Mouse (Mus musculus) gastrocnemius, adult 2 months (tissue): Measurements from ENCODE around the gene Lrpprc. TPM values are rescaled to one million over a fixed set of nuclear protein-coding genes. Genes with fewer than 3 reads are reported as not detected.

Experiments
- DNase-seq: peaks from one replicate; pipeline ENCODE4 v3.0.0; 2022
- H3K27ac ChIP-seq: fragments of 200-600 bp; 2 replicates; pipeline ENCODE4 v1.8.1; 2022; ENCODE audit warnings: mild to moderate bottlenecking
- H3K4me3 ChIP-seq: fragments of 200-600 bp; 2 replicates; pipeline ENCODE4 v1.8.1; 2022; ENCODE audit warnings: mild to moderate bottlenecking, moderate library complexity
- CTCF ChIP-seq: fragments of 200-600 bp; IDR thresholded peaks from 2 replicates; pipeline ENCODE4 v1.8.1; 2022; ENCODE audit warnings: antibody characterized with exemption, mild to moderate bottlenecking, moderate library complexity
- intact Hi-C: fragments of 180-260 bp; cut with DNase I; formaldehyde crosslinking; loops from one replicate; pipeline ENCODE4 v1.15.1; 2025
- total RNA-seq, 2 experiments: library from RNA; stranded (reverse); gene quantifications; 2 replicates each; pipeline ENCODE4 v1.2.3; 2021

Lrpprc gene
- total RNA-seq, 2 experiments from 2014 or later, result 61.7 to 84.8 TPM

- DNase-seq, result no peak
- intact Hi-C loops, result no loop called here
- Histone ChIP-seq H3K27ac (no peak overlapping the region), H3K4me3 (no peak overlapping the region)
- no peak for TF ChIP-seq CTCF
Observed at GRCm38 (mm10) chr17:84752286-84752685, 38.3 kb downstream of the Lrpprc start.

- TF ChIP-seq CTCF, result no peak
- Histone ChIP-seq H3K27ac (no peak overlapping the region), H3K4me3 (no peak overlapping the region)
- intact Hi-C loops, result no loop called here
- no peak for DNase-seq
Observed at GRCm38 (mm10) chr17:84751630-84752191, 38.9 kb downstream of the Lrpprc start.

- intact Hi-C loops, result no loop called here
- Histone ChIP-seq H3K27ac (no peak overlapping the region), H3K4me3 (no peak overlapping the region)
- TF ChIP-seq CTCF, result no peak
- DNase-seq, result no peak
Observed at GRCm38 (mm10) chr17:84750130-84750529, 40.5 kb downstream of the Lrpprc start.

- no peak for DNase-seq
- intact Hi-C loops, result no loop called here
- TF ChIP-seq CTCF, result no peak
- no peak overlapping the region for H3K27ac ChIP-seq
- no peak overlapping the region for H3K4me3 ChIP-seq
Observed at GRCm38 (mm10) chr17:84749297-84749696, 41.3 kb downstream of the Lrpprc start.

GRCm38 (mm10) chr17:84748152-84748682 lies 42.4 kb downstream of the Lrpprc start:
- Histone ChIP-seq H3K4me3 (no peak overlapping the region), H3K27ac (no peak overlapping the region)
- intact Hi-C loops, result no loop called here
- DNase-seq, result no peak
- no peak for TF ChIP-seq CTCF

- H3K27ac ChIP-seq, result no peak overlapping the region
- no peak for DNase-seq
- H3K4me3 ChIP-seq, result no peak overlapping the region
- intact Hi-C loops, result no loop called here
- TF ChIP-seq CTCF, result no peak
Observed at GRCm38 (mm10) chr17:84747212-84747611, 43.4 kb downstream of the Lrpprc start.

- DNase-seq, result no peak
- H3K4me3 ChIP-seq, result no peak overlapping the region
- intact Hi-C loops, result no loop called here
- no peak for TF ChIP-seq CTCF
- no peak overlapping the region for H3K27ac ChIP-seq
Observed at GRCm38 (mm10) chr17:84745001-84745400, 45.6 kb downstream of the Lrpprc start.

GRCm38 (mm10) chr17:84744256-84744655 lies 46.3 kb downstream of the Lrpprc start:
- no peak for DNase-seq
- Histone ChIP-seq H3K4me3 (no peak overlapping the region), H3K27ac (no peak overlapping the region)
- intact Hi-C loops, result no loop called here
- TF ChIP-seq CTCF, result no peak

- no peak for TF ChIP-seq CTCF
- DNase-seq, result no peak
- H3K4me3 ChIP-seq, result no peak overlapping the region
- intact Hi-C loops, result no loop called here
- no peak overlapping the region for H3K27ac ChIP-seq
Observed at GRCm38 (mm10) chr17:84738073-84738797, 52.4 kb downstream of the Lrpprc start.

GRCm38 (mm10) chr17:84736719-84737118 lies 53.9 kb downstream of the Lrpprc start:
- TF ChIP-seq CTCF, result no peak
- Histone ChIP-seq H3K4me3 (no peak overlapping the region), H3K27ac (no peak overlapping the region)
- intact Hi-C loops, result no loop called here
- DNase-seq, result no peak

GRCm38 (mm10) chr17:84732612-84733011 lies 58.0 kb downstream of the Lrpprc start:
- intact Hi-C loops, result no loop called here
- no peak for DNase-seq
- H3K4me3 ChIP-seq, result no peak overlapping the region
- no peak overlapping the region for H3K27ac ChIP-seq
- TF ChIP-seq CTCF, result no peak

- DNase-seq, result no peak
- Histone ChIP-seq H3K27ac (no peak overlapping the region), H3K4me3 (no peak overlapping the region)
- intact Hi-C loops, result no loop called here
- TF ChIP-seq CTCF, result no peak
Observed at GRCm38 (mm10) chr17:84731361-84731760, 59.2 kb downstream of the Lrpprc start.

GRCm38 (mm10) chr17:84729140-84729539 lies 61.4 kb downstream of the Lrpprc start:
- TF ChIP-seq CTCF, result no peak
- intact Hi-C loops, result no loop called here
- H3K27ac ChIP-seq, result no peak overlapping the region
- H3K4me3 ChIP-seq, result no peak overlapping the region
- DNase-seq, result no peak
